Mouse (Mus musculus) cerebellum, adult 2 months (tissue): ENCODE data around the gene Psmb5. TPM values are rescaled to one million over a fixed set of nuclear protein-coding genes. Genes with fewer than 3 reads are reported as not detected.

Experiments used
- DNase-seq, 2 experiments: peaks; one replicate each; pipeline ENCODE4 v3.0.0; 2021
- H3K27ac ChIP-seq: fragments of 200-500 bp; 2 replicates; pipeline ENCODE4 v1.5.1; 2012; ENCODE audit warnings: low read length, control low read depth, inconsistent platforms; ENCODE audit not compliant: insufficient read depth
- H3K27me3 ChIP-seq: fragments of 200-500 bp; 2 replicates; pipeline ENCODE4 v1.6.1; 2012; ENCODE audit warnings: inconsistent platforms, mild to moderate bottlenecking, low read length, moderate library complexity; ENCODE audit not compliant: control insufficient read depth, insufficient read depth
- H3K4me1 ChIP-seq: fragments of 200-500 bp; 2 replicates; pipeline ENCODE4 v1.6.1; 2011; ENCODE audit warnings: low read length; ENCODE audit not compliant: control insufficient read depth, insufficient read depth
- H3K4me3 ChIP-seq: fragments of 200-500 bp; replicated peaks from 2 replicates; pipeline ENCODE3; 2011; ENCODE audit warnings: mild to moderate bottlenecking, low read depth, low read length, control low read depth; ENCODE audit not compliant: insufficient read depth
- CTCF ChIP-seq: fragments of 200-500 bp; IDR thresholded peaks from 2 replicates; pipeline ENCODE4 v1.5.1; 2011; ENCODE audit warnings: low read depth, mild to moderate bottlenecking, control low read depth, low read length, moderate library complexity, borderline replicate concordance; ENCODE audit not compliant: insufficient read depth
- POLR2A ChIP-seq: fragments of 200-500 bp; IDR thresholded peaks from 2 replicates; pipeline ENCODE4 v1.6.1; 2011; ENCODE audit warnings: low read length, control low read depth, borderline replicate concordance; ENCODE audit not compliant: insufficient read depth
- WGBS: fragments of 180-500 bp; shearing (Covaris S2); methylation state at CpG from one replicate; pipeline ENCODE4 v1.1.7; 2018; 5-methylcytosine and 5-hydroxymethylcytosine counted together
- polyA plus RNA-seq: library from polyadenylated mRNA; depleted of rRNA; stranded (reverse); fragments of >200 nt; gene quantifications from 2 replicates; pipeline ENCODE4 v1.2.3, GENCODE M21; 2012

The Psmb5 gene
- polyA plus RNA-seq, 1 experiment: 221 TPM

- Histone ChIP-seq H3K4me1 (no peaks in the 10 kb centered on the region), H3K27me3 (peaks cover 10% of the 10 kb centered on the region; the same call in 1 of the 2 replicates), H3K27ac (no peak overlapping the region), H3K4me3 (peak overlapping the region; percentile 60)
- no peak for TF ChIP-seq POLR2A
- peak; percentile 17; the same call in 1 of the 2 replicates for TF ChIP-seq CTCF
- WGBS: 2% methylated on average over 10 of the region's 10 CpGs
- no peak for DNase-seq
These were observed 39.8 kb downstream of the Psmb5 start for GRCm38 (mm10) chr14:54578063-54578462.

GRCm38 (mm10) chr14:54577089-54577982, 40.5 kb downstream of the Psmb5 start, which contains the start of gene Ajuba:
Gene Ajuba, minus strand, starts transcription at chr14:54577558.
- Histone ChIP-seq H3K27ac (no peak within 1 kb of the TSS), H3K4me1 (no peaks in the 10 kb centered on the region), H3K4me3 (peak within 1 kb of the TSS; percentile 60), H3K27me3 (peaks cover 10% of the 10 kb centered on the region; the same call in 1 of the 2 replicates)
- TF ChIP-seq CTCF: no peak
- TF ChIP-seq POLR2A: no peak
- under 1% methylated on average over 66 of the region's 66 CpGs for WGBS
- peak; percentile 49 to 57 for DNase-seq

GRCm38 (mm10) chr14:54576241-54577088, 41.4 kb downstream of the Psmb5 start:
- TF ChIP-seq CTCF (no peak), POLR2A (no peak)
- WGBS: under 1% methylated on average over 84 of the region's 84 CpGs
- Histone ChIP-seq H3K27me3 (peaks cover 10% of the 10 kb centered on the region; the same call in 1 of the 2 replicates), H3K4me1 (no peaks in the 10 kb centered on the region), H3K27ac (no peak overlapping the region), H3K4me3 (peak overlapping the region; percentile 60)
- DNase-seq: no peak

- under 1% methylated on average over 39 of the region's 39 CpGs for WGBS
These were observed 42.2 kb downstream of the Psmb5 start for GRCm38 (mm10) chr14:54575631-54576030.

GRCm38 (mm10) chr14:54575031-54575430, 42.8 kb downstream of the Psmb5 start:
- DNase-seq: no peak
- no peaks in the 10 kb centered on the region for H3K4me1 ChIP-seq
- no peak overlapping the region for H3K4me3 ChIP-seq
- WGBS: 18% methylated on average over 8 of the region's 8 CpGs
- TF ChIP-seq CTCF (no peak), POLR2A (no peak)
- peaks cover 10% of the 10 kb centered on the region; the same call in 1 of the 2 replicates for H3K27me3 ChIP-seq
- H3K27ac ChIP-seq: no peak overlapping the region

More at GRCm38 (mm10) chr14:54575631-54576030, 42.2 kb downstream of the Psmb5 start:
- DNase-seq: no peak
- H3K27ac ChIP-seq: no peak overlapping the region
- no peak overlapping the region for H3K4me3 ChIP-seq
- peaks cover 10% of the 10 kb centered on the region; the same call in 1 of the 2 replicates for H3K27me3 ChIP-seq
- TF ChIP-seq POLR2A: no peak
- no peaks in the 10 kb centered on the region for H3K4me1 ChIP-seq

GRCm38 (mm10) chr14:54574253-54574652, 43.6 kb downstream of the Psmb5 start:
- no peak for TF ChIP-seq CTCF
- no peak for TF ChIP-seq POLR2A
- Histone ChIP-seq H3K4me1 (no peaks in the 10 kb centered on the region), H3K27ac (no peak overlapping the region), H3K27me3 (peaks cover 10% of the 10 kb centered on the region; the same call in 1 of the 2 replicates), H3K4me3 (no peak overlapping the region)
- no peak for DNase-seq
- 31% methylated on average over 4 of the region's 4 CpGs for WGBS

GRCm38 (mm10) chr14:54572790-54573736, 44.8 kb downstream of the Psmb5 start:
- Histone ChIP-seq H3K27me3 (peaks cover 10% of the 10 kb centered on the region; the same call in 1 of the 2 replicates), H3K4me1 (no peaks in the 10 kb centered on the region), H3K4me3 (no peak overlapping the region), H3K27ac (no peak overlapping the region)
- WGBS: 44% methylated on average over 14 of the region's 14 CpGs
- TF ChIP-seq POLR2A (no peak), CTCF (no peak)
- no peak for DNase-seq
